Mouse (Mus musculus): ENCODE measurements around the gene Map2k1.
"Not testable (repeated sequence)": the region's sequence is repeated elsewhere in the genome, so short reads cannot be mapped to it uniquely, and the experiment has no call there.

Map2k1 gene

GRCm38 (mm10) chr9:64207509-64208084 is 45.8 kb downstream of the Map2k1 start:
- no peak for DNase-seq (ENCODE audit: low spot score in 2 of 2)

DNA sequence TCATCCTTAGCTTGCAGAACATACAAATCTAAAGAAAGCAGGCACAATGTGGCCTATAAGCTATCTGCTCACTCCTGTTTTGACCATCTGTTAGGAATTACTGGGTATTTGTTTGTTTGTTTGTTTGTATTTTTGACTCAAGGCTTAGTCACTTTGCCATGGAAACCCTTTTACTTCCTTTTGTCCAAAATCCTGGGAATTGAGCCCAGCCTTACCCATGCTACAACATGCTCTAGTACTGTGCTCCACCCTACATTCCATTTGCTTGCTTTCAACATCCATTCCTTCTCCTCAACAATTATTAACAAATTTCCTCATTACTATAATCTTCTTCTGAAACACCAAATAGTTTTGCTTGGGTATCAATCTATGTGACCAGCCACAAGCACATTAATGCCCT is 50.6 kb downstream of the Map2k1 start:
- no peak for DNase-seq (ENCODE audit: low spot score in 2 of 2)

GRCm38 (mm10) chr9:64202331-64202730 is 51.1 kb downstream of the Map2k1 start:
- DNase-seq (ENCODE audit: low spot score in 2 of 2) = no peak

DNA sequence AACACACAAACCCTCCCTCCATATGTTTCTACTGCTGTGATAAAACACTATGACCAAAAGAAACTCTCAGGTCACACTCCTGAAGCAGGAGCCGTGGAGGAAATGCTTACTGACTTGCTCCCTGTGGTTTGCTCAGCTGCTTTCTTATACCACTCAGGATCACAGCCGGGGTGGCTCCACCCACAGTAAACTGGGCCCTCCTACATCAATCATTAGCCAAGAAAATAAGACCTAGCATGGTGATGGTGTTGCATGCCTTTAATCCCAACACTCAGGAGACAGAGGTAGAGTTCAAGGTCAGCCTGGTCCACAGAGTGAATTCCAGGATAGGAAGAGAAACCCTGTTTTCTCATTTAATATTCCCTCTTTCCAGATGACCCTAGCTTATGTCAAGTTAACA is 53.5 kb downstream of the Map2k1 start:
- no peak for DNase-seq (ENCODE audit: low spot score in 2 of 2)

DNA sequence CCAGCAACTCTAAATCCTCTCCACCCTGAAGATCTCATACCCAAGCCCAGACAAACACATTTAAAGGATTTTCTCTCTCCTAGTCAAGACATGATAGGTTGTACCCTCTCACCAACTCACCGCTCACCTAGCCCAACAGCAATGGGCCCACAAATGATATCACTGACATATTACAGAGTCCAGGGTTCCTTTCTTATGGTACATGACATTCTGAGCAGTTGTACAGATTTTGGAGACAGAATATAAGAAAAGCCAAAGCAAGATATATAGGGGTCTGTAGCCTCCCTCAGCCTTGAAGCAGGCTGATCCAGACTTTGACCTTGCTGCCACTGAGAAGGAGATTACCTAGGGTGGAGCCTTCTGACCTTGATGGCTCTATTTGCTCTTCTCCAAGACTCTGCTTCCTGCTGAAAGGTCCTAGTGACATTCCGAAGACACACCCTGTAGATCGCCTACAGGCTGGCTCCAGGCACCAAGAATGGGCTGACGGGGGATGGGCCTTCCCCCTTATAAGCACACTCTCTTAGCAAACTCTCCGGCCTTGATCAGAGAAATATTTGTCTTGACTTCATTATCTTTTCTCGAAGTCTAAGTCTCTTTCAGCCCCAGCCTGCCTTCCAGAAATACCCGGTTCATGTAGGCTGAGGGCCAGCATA is 54.5 kb downstream of the Map2k1 start:
- not testable (repeated sequence) for DNase-seq (ENCODE audit: low spot score in 2 of 2)

DNA sequence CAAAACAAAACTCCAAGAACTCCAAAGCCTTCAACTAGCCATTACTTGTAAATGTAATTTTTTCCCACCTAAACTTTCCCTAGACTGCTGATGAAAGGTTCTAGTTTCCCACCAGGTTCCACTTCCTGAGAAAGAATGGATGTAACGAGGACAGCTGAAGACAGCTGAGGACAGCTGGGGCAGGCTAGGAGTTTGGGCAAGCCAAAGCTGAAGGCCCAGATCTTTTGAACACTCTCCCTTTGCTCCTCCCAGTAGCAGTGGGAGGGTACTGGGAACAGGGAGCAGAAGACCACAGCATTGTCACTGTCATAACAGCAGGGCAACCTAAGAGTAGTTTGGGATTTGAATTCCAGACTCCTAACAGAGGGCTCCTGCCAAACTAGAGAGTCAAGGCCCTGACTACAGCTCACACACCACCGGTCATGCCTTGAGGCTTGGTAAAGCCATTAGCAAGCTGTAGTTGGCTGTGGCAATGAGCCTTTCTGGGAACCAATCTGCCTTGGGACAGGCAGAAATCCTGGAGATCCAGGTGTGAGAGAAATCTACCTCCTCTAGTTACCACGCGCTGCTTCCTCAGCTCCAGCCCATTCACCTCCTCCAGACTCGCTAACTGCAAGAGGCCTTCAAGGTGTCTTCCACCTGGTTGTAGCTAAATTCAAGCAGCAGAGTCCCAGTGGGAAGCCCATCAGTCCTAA is 55.2 kb downstream of the Map2k1 start:
- DNase-seq (ENCODE audit: low spot score in 2 of 2) = no peak

GRCm38 (mm10) chr9:64197524-64197923 is 55.9 kb downstream of the Map2k1 start:
- DNase-seq (ENCODE audit: low spot score in 2 of 2) = no peak

GRCm38 (mm10) chr9:64195554-64195953 is 57.9 kb downstream of the Map2k1 start:
- DNase-seq (ENCODE audit: low spot score in 2 of 2) = peak; percentile 36 to 38

- no peak for DNase-seq (ENCODE audit: low spot score in 2 of 2)
Observed at GRCm38 (mm10) chr9:64193879-64194278, 59.6 kb downstream of the Map2k1 start.

DNA sequence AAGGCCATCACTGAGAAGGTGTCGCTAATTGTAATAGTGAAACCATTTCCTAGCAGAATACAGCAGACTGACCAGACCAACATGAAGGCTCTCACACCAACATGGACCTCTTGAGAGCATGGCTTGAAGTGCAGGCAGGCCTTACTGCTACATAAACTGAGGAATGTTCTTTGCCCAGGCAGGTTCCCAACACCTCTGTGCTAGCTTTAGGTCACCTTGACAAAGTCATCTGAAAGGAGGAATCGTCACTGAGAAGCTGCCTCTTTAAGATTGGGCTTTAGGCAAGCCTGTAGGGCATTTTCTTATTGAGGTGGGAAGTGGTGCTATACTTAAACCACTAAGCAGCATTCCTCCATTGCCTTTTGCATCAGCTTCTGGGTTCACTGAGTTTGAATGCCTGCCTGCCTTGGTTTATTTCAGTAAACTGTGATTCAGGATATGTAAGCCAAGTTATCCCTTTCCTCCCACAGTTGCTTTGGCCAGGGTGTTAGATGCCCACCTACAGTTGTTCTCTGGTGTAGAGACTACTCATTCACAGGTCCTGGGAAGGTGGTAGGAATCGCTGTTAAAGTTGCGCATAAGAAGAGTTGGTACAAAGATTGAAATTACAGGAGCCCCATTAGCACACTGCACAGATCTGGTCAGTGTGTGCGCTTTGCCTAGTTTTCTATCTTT is 69.1 kb downstream of the Map2k1 start:
- no peak for DNase-seq (ENCODE audit: low spot score in 2 of 2)

DNA sequence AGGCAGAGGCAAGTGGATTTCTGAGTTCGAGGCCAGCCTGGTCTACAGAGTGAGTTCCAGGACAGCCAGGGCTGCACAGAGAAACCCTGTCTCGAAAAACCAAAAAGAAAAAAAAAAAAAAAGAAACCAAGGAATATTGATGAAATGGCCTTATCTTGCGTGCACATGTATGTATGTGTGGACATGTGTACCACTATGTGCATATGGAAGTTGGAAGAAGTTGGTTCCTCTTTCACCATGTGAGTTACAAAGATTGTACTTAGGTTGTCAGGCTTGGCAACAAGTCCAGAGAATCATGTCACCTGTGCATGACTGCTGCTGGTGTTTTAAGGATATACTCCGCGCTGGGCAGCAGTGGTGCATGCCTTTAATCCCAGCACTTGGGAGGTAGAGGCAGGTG is 70.1 kb downstream of the Map2k1 start:
- DNase-seq (ENCODE audit: low spot score in 2 of 2) = not testable (repeated sequence)

DNA sequence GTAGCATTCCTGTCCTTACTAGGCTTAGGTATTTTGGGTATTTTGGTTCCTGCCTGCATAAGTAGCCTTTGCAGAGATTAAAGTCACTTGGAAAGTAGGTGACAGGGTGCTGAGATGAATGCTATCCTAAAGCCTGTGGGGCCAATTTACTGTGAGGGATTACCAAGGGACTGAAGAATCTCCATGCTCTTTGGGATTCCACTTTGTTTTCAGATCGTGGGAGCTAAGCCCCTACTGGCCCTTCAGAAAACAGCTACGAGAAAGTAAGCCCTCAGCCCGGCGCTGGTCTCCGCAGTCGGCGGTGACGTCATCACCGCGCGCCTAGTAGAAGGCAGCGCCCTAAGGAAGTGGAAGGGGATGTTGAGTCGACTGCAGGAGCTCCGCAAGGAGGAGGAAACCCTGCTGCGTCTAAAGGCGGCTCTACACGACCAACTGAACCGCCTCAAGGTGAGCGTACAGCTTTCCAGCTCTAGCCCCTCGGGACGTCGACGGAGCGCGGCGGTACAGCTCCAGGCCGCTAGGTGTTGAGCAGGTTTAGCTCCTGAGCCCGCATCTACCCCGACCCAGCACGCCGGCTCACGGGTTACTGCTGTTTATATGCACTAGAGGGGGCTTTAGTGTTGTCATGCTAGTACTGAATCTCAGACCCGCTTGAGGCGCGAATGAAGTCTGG is 74.3 kb downstream of the Map2k1 start, which contains the start of gene Snapc5:
Gene Snapc5, plus strand, starts transcription at position 301 of the 673 bp plus-strand sequence.
- DNase-seq (ENCODE audit: low spot score in 2 of 2) = peak; percentile 86 to 90

GRCm38 (mm10) chr9:64178610-64178973 is 74.8 kb downstream of the Map2k1 start:
- no peak for DNase-seq (ENCODE audit: low spot score in 2 of 2)

DNA sequence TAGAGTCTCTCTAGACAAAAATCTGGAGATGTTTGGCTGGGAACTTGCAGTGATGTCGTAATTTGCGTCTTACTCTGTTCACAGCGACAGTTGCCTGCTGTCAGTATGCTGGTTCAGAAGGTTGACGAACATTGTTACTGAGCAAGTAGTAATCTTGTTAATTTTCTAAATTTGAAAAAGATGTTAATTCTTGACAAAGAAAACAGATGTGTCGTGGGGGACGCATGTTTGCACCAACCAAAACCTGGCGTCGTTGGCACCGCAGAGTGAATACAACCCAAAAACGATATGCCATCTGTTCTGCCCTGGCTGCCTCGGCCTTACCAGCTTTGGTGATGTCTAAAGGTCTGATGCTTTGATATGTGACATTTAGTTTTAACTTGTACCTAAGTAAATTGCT is 78.1 kb downstream of the Map2k1 start:
- DNase-seq (ENCODE audit: low spot score in 2 of 2) = no peak

- DNase-seq (ENCODE audit: low spot score in 2 of 2) = no peak
Observed at GRCm38 (mm10) chr9:64174766-64175165, 78.7 kb downstream of the Map2k1 start.

GRCm38 (mm10) chr9:64174341-64174740 is 79.1 kb downstream of the Map2k1 start:
- DNase-seq (ENCODE audit: low spot score in 2 of 2) = no peak

DNA sequence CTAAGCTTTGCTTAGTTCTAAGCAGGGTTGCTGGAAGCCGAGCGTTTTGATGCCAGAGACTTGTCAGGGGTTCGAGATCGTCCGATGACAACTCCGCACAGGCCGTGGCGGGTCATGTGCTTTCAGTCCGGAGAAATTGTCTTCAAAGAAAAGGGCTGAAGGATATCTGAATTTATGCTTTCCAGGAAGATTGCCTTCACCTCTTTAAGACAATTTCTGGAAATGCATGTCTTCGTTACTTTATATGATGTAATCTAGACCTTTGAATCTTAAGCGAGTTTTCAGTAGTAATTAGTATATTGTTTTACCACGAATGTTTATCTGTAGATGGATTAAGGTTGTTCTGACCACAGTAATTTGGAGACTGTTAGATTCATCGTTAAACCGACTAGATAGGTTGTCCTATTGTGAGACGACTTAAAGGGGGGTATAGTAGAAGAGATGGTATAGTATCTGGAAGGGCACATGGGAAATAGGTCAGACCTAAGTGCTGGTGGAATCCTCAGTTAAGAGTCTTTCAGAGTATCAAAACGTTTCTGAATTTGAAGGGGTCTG is 79.7 kb downstream of the Map2k1 start:
- DNase-seq (ENCODE audit: low spot score in 2 of 2) = no peak

- peak; percentile 71 to 79 for DNase-seq (ENCODE audit: low spot score in 2 of 2)
Observed at GRCm38 (mm10) chr9:64172816-64173665, 80.4 kb downstream of the Map2k1 start, which contains the start of the genes Zwilch and Rpl4. Gene Zwilch, minus strand, starts transcription at chr9:64173104. Gene Rpl4, plus strand, starts transcription at chr9:64173375.

DNA sequence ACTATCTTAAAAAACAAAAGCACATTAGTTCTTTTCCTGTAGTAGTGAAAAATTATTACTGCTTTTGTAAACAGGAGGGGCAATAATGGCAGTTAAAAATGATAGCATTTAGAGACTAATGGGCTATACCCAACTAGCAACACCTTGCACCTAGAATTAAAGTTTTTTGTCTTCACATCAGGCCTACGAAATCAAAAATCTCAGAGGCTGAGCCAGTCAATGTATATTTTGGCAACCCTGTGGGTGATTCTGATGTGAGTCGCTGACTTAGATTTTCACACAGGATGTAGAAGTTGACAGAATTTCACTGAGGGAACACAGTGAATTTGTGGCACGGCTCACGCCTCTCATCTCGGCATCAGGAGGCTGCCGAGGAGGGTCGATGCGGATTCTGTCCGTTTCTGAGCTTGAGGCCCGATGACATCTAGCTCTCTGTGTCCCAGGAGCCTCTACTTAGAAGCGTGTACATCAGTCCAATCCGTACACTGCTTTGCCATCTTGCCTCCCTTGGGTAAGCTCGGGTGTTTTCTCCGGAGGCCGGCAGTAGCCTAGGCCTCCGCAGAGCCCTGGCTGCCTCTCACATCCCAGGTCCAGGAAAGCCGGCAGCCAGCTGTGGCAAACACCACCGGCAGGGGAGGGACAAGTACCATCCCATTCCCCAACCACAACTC is 81.2 kb downstream of the Map2k1 start:
- DNase-seq (ENCODE audit: low spot score in 2 of 2) = no peak

- not testable (repeated sequence) for DNase-seq (ENCODE audit: low spot score in 2 of 2)
Observed at GRCm38 (mm10) chr9:64169967-64170366, 83.5 kb downstream of the Map2k1 start.

Measured in frontal cortex, postnatal 10 days (tissue).